Mouse (Mus musculus): ENCODE measurements around the gene Dlst. TPM values are rescaled to one million over a fixed set of nuclear protein-coding genes. Genes with fewer than 3 reads are reported as not detected.

Gene Dlst
- total and polyA plus RNA-seq, 2 experiments from 2014 or later, result 92.5 to 118 TPM

DNA sequence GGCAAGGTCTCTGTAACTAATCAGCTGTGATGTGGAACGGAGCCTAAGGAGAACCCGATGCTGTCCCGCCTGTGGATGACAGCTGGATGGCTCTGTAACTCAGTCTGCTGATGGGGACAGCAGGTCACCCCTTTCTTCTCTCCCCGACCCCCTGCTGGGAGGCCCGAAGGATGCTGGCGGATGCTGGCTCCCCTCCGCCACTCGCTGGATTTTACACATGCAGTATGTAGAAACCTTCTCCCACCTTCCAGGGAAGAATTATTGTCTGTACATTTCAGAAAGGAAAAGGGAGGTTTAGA, 71.7 kb downstream of the Dlst start:
- peaks cover under 1% of the 10 kb centered on the region; the same call in 1 of the 2 replicates for H3K4me1 ChIP-seq (ENCODE audit: insufficient read depth, low read length)
- H3K9ac ChIP-seq (replicated peaks; ENCODE audit: low read length, poor library complexity, severe bottlenecking), result no peak overlapping the region
- TF ChIP-seq CTCF (IDR thresholded peaks at IDR 0.05), result no peak
- no peak overlapping the region for H3K27ac ChIP-seq (ENCODE audit: low read depth, low read length)
- no peak overlapping the region for H3K4me2 ChIP-seq (ENCODE audit: low read depth, low read length, poor library complexity, severe bottlenecking)
- no peaks in the 10 kb centered on the region for H3K9me3 ChIP-seq (ENCODE audit: low read length)
- DNase-seq (ENCODE audit: low spot score) (peak; percentile 58), ATAC-seq (ENCODE audit: low FRiP score) (no peak)
- H3K4me3 ChIP-seq (ENCODE audit: low read depth, low read length), result no peak overlapping the region
- no peaks in the 10 kb centered on the region for H3K27me3 ChIP-seq (ENCODE audit: insufficient read depth, low read length)
- 8% methylated on average over 8 of the region's 8 CpGs for WGBS
- H3K36me3 ChIP-seq (ENCODE audit: insufficient read depth, low read length), result no peaks in the 10 kb centered on the region

DNA sequence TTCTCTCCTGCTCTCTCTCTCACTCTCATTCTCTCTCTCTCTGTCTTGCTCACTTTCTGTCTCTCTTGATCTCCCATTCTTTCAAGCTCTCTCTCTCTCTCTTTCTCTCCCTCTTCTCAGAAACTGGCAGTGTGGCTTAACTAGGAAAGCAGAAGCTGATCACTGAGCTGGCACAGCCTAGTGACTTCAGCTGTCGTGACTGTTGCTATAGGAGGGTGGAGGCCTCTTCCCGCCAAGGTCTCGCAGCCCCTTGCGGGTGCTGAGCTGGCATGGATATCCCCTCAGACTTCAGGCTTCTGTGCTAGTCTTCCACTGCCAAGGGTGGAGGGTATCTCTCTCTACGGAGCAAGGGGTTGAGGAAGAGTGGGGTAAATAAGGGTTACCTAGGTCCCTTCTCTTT, 72.3 kb downstream of the Dlst start:
- no peak for TF ChIP-seq CTCF (IDR thresholded peaks at IDR 0.05)
- H3K9me3 ChIP-seq (ENCODE audit: low read length), result no peaks in the 10 kb centered on the region
- H3K9ac ChIP-seq (replicated peaks; ENCODE audit: low read length, poor library complexity, severe bottlenecking), result no peak overlapping the region
- H3K4me1 ChIP-seq (ENCODE audit: insufficient read depth, low read length), result no peaks in the 10 kb centered on the region
- no peak overlapping the region for H3K27ac ChIP-seq (ENCODE audit: low read depth, low read length)
- ATAC-seq (ENCODE audit: low FRiP score) (no peak), DNase-seq (ENCODE audit: low spot score) (peak; percentile 64)
- WGBS, result 57% methylated on average over 5 of the region's 5 CpGs
- no peak overlapping the region for H3K4me2 ChIP-seq (ENCODE audit: low read depth, low read length, poor library complexity, severe bottlenecking)
- H3K4me3 ChIP-seq (ENCODE audit: low read depth, low read length), result no peak overlapping the region
- H3K27me3 ChIP-seq (ENCODE audit: insufficient read depth, low read length), result no peaks in the 10 kb centered on the region
- no peaks in the 10 kb centered on the region for H3K36me3 ChIP-seq (ENCODE audit: insufficient read depth, low read length)

DNA sequence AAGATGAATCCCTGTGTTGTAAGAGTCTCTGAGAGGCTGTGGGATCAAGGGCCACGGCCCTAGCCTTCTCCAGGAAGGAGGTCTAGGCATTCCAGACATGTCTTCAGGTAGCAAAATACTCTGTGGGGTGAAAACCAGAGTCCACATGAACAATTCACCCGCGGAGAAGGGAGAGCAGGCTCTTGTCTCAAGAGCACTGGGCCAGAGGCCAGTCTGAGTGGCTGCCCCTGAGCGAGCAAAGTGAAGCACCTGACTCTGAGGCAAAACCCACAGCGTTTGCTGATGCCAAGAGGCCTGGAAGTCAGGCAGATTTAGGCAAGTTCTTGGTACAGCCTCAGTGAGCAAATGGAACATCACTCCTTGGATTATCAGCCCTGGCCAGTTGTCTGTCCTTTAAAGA, 73.5 kb downstream of the Dlst start:
- no peak overlapping the region for H3K27ac ChIP-seq (ENCODE audit: low read depth, low read length)
- no peaks in the 10 kb centered on the region for H3K4me1 ChIP-seq (ENCODE audit: insufficient read depth, low read length)
- H3K4me3 ChIP-seq (ENCODE audit: low read depth, low read length), result no peak overlapping the region
- no peak for TF ChIP-seq CTCF (IDR thresholded peaks at IDR 0.05)
- DNase-seq (ENCODE audit: low spot score) (no peak), ATAC-seq (ENCODE audit: low FRiP score) (no peak)
- no peaks in the 10 kb centered on the region for H3K27me3 ChIP-seq (ENCODE audit: insufficient read depth, low read length)
- 71% methylated on average over 5 of the region's 5 CpGs for WGBS
- H3K4me2 ChIP-seq (ENCODE audit: low read depth, low read length, poor library complexity, severe bottlenecking), result no peak overlapping the region
- H3K9me3 ChIP-seq (ENCODE audit: low read length), result no peaks in the 10 kb centered on the region
- no peaks in the 10 kb centered on the region for H3K36me3 ChIP-seq (ENCODE audit: insufficient read depth, low read length)
- H3K9ac ChIP-seq (replicated peaks; ENCODE audit: low read length, poor library complexity, severe bottlenecking), result no peak overlapping the region

Other genes with a start within 250 kb of the Dlst start
- gene Ltbp2, start 234.3 kb upstream of the Dlst start, total RNA-seq (2014; rRNA removed), result 0.28 and 4.0 TPM in 2 replicates
- gene Ltbp2, start 234.3 kb upstream of the Dlst start, polyA plus RNA-seq (2015; fragmentation: Nextera tagmentation; extraction: Ambion mirVana), result 0.10 and 0.14 TPM in 2 replicates
- gene Fcf1, start 139.9 kb upstream of the Dlst start, total RNA-seq (2014; rRNA removed), result 17.9 and 28.6 TPM in 2 replicates
- 62.9 and 64.3 TPM in 2 replicates for gene Fcf1, start 139.9 kb upstream of the Dlst start, polyA plus RNA-seq (2015; fragmentation: Nextera tagmentation; extraction: Ambion mirVana)
- gene Arel1, start 139.9 kb upstream of the Dlst start, total RNA-seq (2014; rRNA removed), result 101 and 104 TPM in 2 replicates
- gene Arel1, start 139.9 kb upstream of the Dlst start, polyA plus RNA-seq (2015; fragmentation: Nextera tagmentation; extraction: Ambion mirVana), result 31.7 and 33.8 TPM in 2 replicates
- 43.2 and 70.1 TPM in 2 replicates for gene Ylpm1, start 114.5 kb upstream of the Dlst start, total RNA-seq (2014; rRNA removed)
- 23.0 and 29.2 TPM in 2 replicates for gene Ylpm1, start 114.5 kb upstream of the Dlst start, polyA plus RNA-seq (2015; fragmentation: Nextera tagmentation; extraction: Ambion mirVana)
- gene Prox2, start 74 bp upstream of the Dlst start, total RNA-seq (2014; rRNA removed), result 1.2 and 1.4 TPM in 2 replicates
- gene Prox2, start 74 bp upstream of the Dlst start, polyA plus RNA-seq (2015; fragmentation: Nextera tagmentation; extraction: Ambion mirVana), result 0.86 and 1.4 TPM in 2 replicates
- gene Rps6kl1, start 40.4 kb downstream of the Dlst start, total RNA-seq (2014; rRNA removed), result 47.2 and 48.6 TPM in 2 replicates
- 35.0 and 37.1 TPM in 2 replicates for gene Rps6kl1, start 40.4 kb downstream of the Dlst start, polyA plus RNA-seq (2015; fragmentation: Nextera tagmentation; extraction: Ambion mirVana)
- 3.4 and 6.0 TPM in 2 replicates for gene Pgf, start 67.0 kb downstream of the Dlst start, total RNA-seq (2014; rRNA removed)
- 9.1 and 9.4 TPM in 2 replicates for gene Pgf, start 67.0 kb downstream of the Dlst start, polyA plus RNA-seq (2015; fragmentation: Nextera tagmentation; extraction: Ambion mirVana)
- gene Eif2b2, start 108.6 kb downstream of the Dlst start, total RNA-seq (2014; rRNA removed), result 43.1 and 65.3 TPM in 2 replicates
- gene Eif2b2, start 108.6 kb downstream of the Dlst start, polyA plus RNA-seq (2015; fragmentation: Nextera tagmentation; extraction: Ambion mirVana), result 79.5 and 82.5 TPM in 2 replicates
- gene Mlh3, start 159.8 kb downstream of the Dlst start, total RNA-seq (2014; rRNA removed), result 7.2 and 9.9 TPM in 2 replicates
- gene Mlh3, start 159.8 kb downstream of the Dlst start, polyA plus RNA-seq (2015; fragmentation: Nextera tagmentation; extraction: Ambion mirVana), result 4.7 and 5.0 TPM in 2 replicates
- gene Acyp1, start 177.6 kb downstream of the Dlst start, total RNA-seq (2014; rRNA removed), result 23.2 and 25.4 TPM in 2 replicates
- gene Acyp1, start 177.6 kb downstream of the Dlst start, polyA plus RNA-seq (2015; fragmentation: Nextera tagmentation; extraction: Ambion mirVana), result 40.3 and 41.8 TPM in 2 replicates
- 1.5 and 1.7 TPM in 2 replicates for gene Zc2hc1c, start 177.8 kb downstream of the Dlst start, total RNA-seq (2014; rRNA removed)
- gene Zc2hc1c, start 177.8 kb downstream of the Dlst start, polyA plus RNA-seq (2015; fragmentation: Nextera tagmentation; extraction: Ambion mirVana), result 1.7 and 1.8 TPM in 2 replicates
- gene Nek9, start 228.5 kb downstream of the Dlst start, total RNA-seq (2014; rRNA removed), result 16.5 and 22.8 TPM in 2 replicates
- gene Nek9, start 228.5 kb downstream of the Dlst start, polyA plus RNA-seq (2015; fragmentation: Nextera tagmentation; extraction: Ambion mirVana), result 7.1 and 7.5 TPM in 2 replicates